Mouse (Mus musculus): ENCODE data around the gene Clec2d.

- TF ChIP-seq CTCF (IDR thresholded peaks at IDR 0.05; ENCODE audit: control insufficient read depth, insufficient read depth, insufficient replicate concordance, low read depth, low read length) (no peak), POLR2A (IDR thresholded peaks at IDR 0.05; ENCODE audit: control insufficient read depth, low read depth, low read length) (no peak)
Measured at GRCm38 (mm10) chr6:129210447-129210790, 30.0 kb downstream of the Clec2d start.
